ENCODE assay signal across 8 mouse cellular contexts in the genomic region with DNA sequence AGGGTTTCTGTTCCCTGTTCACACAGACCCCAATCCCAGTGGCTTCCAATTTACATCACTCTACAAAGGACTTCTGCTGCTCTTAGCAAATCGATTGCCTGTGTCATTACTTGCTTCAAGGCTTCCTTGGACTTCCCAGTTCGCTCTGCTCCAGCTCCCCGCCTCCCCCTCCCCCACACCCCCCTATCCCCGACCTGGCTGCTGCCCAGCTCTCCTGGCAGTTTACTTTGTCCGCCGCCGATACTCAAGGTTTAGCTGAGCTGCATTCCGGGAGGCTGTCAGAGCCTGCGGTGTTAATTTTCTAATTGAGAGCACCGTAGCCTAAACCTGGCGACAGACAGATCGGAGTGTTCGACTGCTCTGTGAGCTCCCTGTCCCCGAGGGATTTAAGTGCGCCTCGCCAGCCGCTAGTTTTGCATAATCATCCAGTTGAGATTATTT. TPM values are rescaled to one million over a fixed set of nuclear protein-coding genes. Genes with fewer than 3 reads are reported as not detected.
DNase-seq lines count a peak whose midpoint lies in the region; ATAC-seq and TF ChIP-seq lines count a peak whose summit lies in the region.

No protein-coding gene starts in this region.

- peak overlapping the region; percentile 80 for H3K4me2 ChIP-seq in intestine, embryonic 15.5 days (replicated peaks)
- H3K4me2 ChIP-seq in liver, embryonic 14.5 days (ENCODE audit: low read depth): peak overlapping the region; percentile 62
- H3K4me2 ChIP-seq in neural tube, embryonic 12.5 days (replicated peaks): peak overlapping the region; percentile 60

- DNase-seq in thymus, postnatal 4 days: peak; percentile 18
- no peak for DNase-seq in thymus, postnatal 14 days
- peak; percentile 21 for DNase-seq in forelimb bud, embryonic 11.5 days (ENCODE audit: low read depth, low spot score)
- DNase-seq in liver, embryonic 14.5 days (ENCODE audit: low read depth in 3 of 3, low spot score in 3 of 3): no peak
- DNase-seq in thymus, postnatal 25 days: no peak
- no peak for DNase-seq in frontal cortex, adult 2 months (ENCODE audit: extremely low spot score in 1 of 2, low spot score in 1 of 2)

- peak overlapping the region; percentile 35 for H3K4me3 ChIP-seq in intestine, embryonic 15.5 days (replicated peaks)
- peak overlapping the region; percentile 37 to 64; a peak in 3 of 4 replicates for H3K4me3 ChIP-seq in liver, embryonic 14.5 days (ENCODE audit: insufficient read depth in 1 of 2, low read depth in 2 of 2, low read length in 2 of 2)
- H3K4me3 ChIP-seq in neural tube, embryonic 12.5 days: peak overlapping the region; percentile 33

- peak overlapping the region; percentile 71 for H3K27ac ChIP-seq in intestine, embryonic 15.5 days
- no peak overlapping the region for H3K27ac ChIP-seq in liver, embryonic 14.5 days
- H3K27ac ChIP-seq in neural tube, embryonic 12.5 days: no peak overlapping the region

- no peak for TF ChIP-seq EP300 in liver, embryonic 14.5 days (IDR thresholded peaks at IDR 0.05; ENCODE audit: low read depth)

- TF ChIP-seq CTCF in liver, embryonic 14.5 days (IDR thresholded peaks at IDR 0.05; ENCODE audit: low read depth): no peak

- no peaks in the 10 kb centered on the region for H3K27me3 ChIP-seq in intestine, embryonic 15.5 days (replicated peaks)
- no peaks in the 10 kb centered on the region for H3K27me3 ChIP-seq in liver, embryonic 14.5 days (ENCODE audit: control insufficient read depth, insufficient read depth, low read length)
- peaks cover 16% of the 10 kb centered on the region; the same call in 1 of the 2 replicates for H3K27me3 ChIP-seq in neural tube, embryonic 12.5 days (replicated peaks)

- H3K36me3 ChIP-seq in intestine, embryonic 15.5 days: no peaks in the 10 kb centered on the region
- no peaks in the 10 kb centered on the region for H3K36me3 ChIP-seq in liver, embryonic 14.5 days (replicated peaks; ENCODE audit: control insufficient read depth, insufficient read depth, low read depth)
- no peaks in the 10 kb centered on the region for H3K36me3 ChIP-seq in neural tube, embryonic 12.5 days

- peak overlapping the region; percentile 31; the same call in 1 of the 2 replicates for H3K9ac ChIP-seq in intestine, embryonic 15.5 days
- no peak overlapping the region for H3K9ac ChIP-seq in liver, embryonic 14.5 days (replicated peaks)
- H3K9ac ChIP-seq in neural tube, embryonic 12.5 days: peak overlapping the region; percentile 47

- peaks cover 22% of the 10 kb centered on the region for H3K4me1 ChIP-seq in intestine, embryonic 15.5 days (replicated peaks)
- H3K4me1 ChIP-seq in liver, embryonic 14.5 days (replicated peaks; ENCODE audit: control insufficient read depth in 2 of 2, insufficient read depth in 2 of 2, low read length in 1 of 2): peaks cover 0 to 18% of the 10 kb centered on the region in 2 experiments; a peak in 3 of 4 replicates
- peaks cover 12% of the 10 kb centered on the region for H3K4me1 ChIP-seq in neural tube, embryonic 12.5 days

- 2% methylated on average over 17 of the region's 17 CpGs for WGBS in intestine, embryonic 15.5 days
- 4% methylated on average over 17 of the region's 17 CpGs for WGBS in liver, embryonic 14.5 days (ENCODE audit: insufficient replicate concordance)
- WGBS in neural tube, embryonic 12.5 days: under 1% methylated on average over 17 of the region's 17 CpGs

- no peaks in the 10 kb centered on the region for H3K9me3 ChIP-seq in intestine, embryonic 15.5 days
- H3K9me3 ChIP-seq in liver, embryonic 14.5 days (ENCODE audit: control insufficient read depth, low read length): no peaks in the 10 kb centered on the region
- H3K9me3 ChIP-seq in neural tube, embryonic 12.5 days: no peaks in the 10 kb centered on the region

- peak; percentile 16; the same call in 1 of the 2 replicates for ATAC-seq in intestine, embryonic 15.5 days
- ATAC-seq in liver, embryonic 14.5 days (ENCODE audit: insufficient read depth): no peak
- ATAC-seq in neural tube, embryonic 12.5 days (ENCODE audit: low FRiP score, low read depth): peak; percentile 21

RNA-seq across cellular contexts. Expression of a gene that starts 4.7 kb away (rescaled TPM):
- 4.0 and 4.4 TPM in 2 replicates for polyA plus RNA-seq in intestine, embryonic 15.5 days (2015; fragmentation: Nextera tagmentation; extraction: Ambion mirVana)
- polyA plus RNA-seq in liver, embryonic 14.5 days (2012; rRNA removed): 0.94 and 0.98 TPM in 2 replicates
- polyA plus RNA-seq in liver, embryonic 14.5 days (2014; fragmentation: Nextera tagmentation; extraction: Ambion mirVana): 0.90 and 1.1 TPM in 2 replicates
- 0.47 and 0.69 TPM in 2 replicates for polyA plus RNA-seq in neural tube, embryonic 12.5 days (2016; fragmentation: Nextera tagmentation; extraction: Ambion mirVana)
- polyA plus RNA-seq in frontal cortex, adult 2 months (2012; rRNA removed): 0.65 and 0.86 TPM in 2 replicates

Comparison
In these comparisons a context has a peak if more than half of its experiments do, and no peak if none do; other contexts are left out.
1. DNase-seq: peak in thymus, postnatal 4 days (single experiment) and forelimb bud, embryonic 11.5 days (single experiment); none in thymus, postnatal 14 days (single experiment), liver, embryonic 14.5 days (0 of 3), thymus, postnatal 25 days (single experiment) and frontal cortex, adult 2 months (0 of 2).
2. Peak in every context shown above with its lines, with median percentiles within 50 percentile points of each other: H3K4me2 ChIP-seq and H3K4me3 ChIP-seq.